ENCODE assay signal across 8 mouse cellular contexts in the genomic region with DNA sequence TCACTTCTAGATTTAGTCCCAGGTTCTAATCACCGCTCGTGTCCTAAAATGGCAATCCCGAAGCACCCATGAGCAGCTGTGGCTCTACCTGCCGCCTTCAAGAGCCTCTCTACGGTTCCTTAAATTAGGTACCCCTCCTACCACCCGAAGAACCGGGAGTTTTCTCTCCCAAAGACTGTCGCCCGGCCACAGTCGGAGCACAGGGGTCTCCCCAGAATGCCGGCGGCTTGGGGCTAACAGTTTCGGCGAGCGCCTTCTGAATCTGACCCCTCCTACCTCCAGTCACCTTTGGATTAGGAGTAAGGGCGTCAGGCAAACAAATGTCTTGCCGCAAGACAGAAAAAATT. TPM values are rescaled to one million over a fixed set of nuclear protein-coding genes. Genes with fewer than 3 reads are reported as not detected.
A peak's percentile ranks its signal among the peaks of the same experiment; 100 is the strongest.
DNase-seq lines count a peak whose midpoint lies in the region; ATAC-seq and TF ChIP-seq lines count a peak whose summit lies in the region.

No protein-coding gene starts in this region.

- TF ChIP-seq POLR2A in limb, embryonic 14.5 days (IDR thresholded peaks at IDR 0.05; ENCODE audit: borderline replicate concordance, extremely low read depth, insufficient read depth, insufficient read length), result no peak
- no peak for TF ChIP-seq POLR2A in small intestine, adult 2 months (IDR thresholded peaks at IDR 0.05; ENCODE audit: low read depth, low read length)

- peak; percentile 10 for DNase-seq in right cerebral cortex, adult 18-20 months
- no peak for DNase-seq in right cerebral cortex, postnatal 25 days
- DNase-seq in limb, embryonic 14.5 days (ENCODE audit: low spot score), result no peak
- no peak for DNase-seq in frontal cortex, postnatal 36 days (ENCODE audit: low spot score in 2 of 2)
- no peak for DNase-seq in left cerebral cortex, postnatal 25 days (ENCODE audit: low spot score in 2 of 2)
- no peak for DNase-seq in adrenal gland, postnatal 14 days

- peaks cover 30% of the 10 kb centered on the region for H3K36me3 ChIP-seq in limb, embryonic 14.5 days (ENCODE audit: control insufficient read depth, insufficient read depth, low read length)
- peaks cover 17% of the 10 kb centered on the region for H3K36me3 ChIP-seq in small intestine, adult 2 months (ENCODE audit: control insufficient read depth, insufficient read depth, low read length)

- H3K4me3 ChIP-seq in limb, embryonic 14.5 days (replicated peaks; ENCODE audit: low read length), result peak overlapping the region; percentile 97
- H3K4me3 ChIP-seq in small intestine, adult 2 months (ENCODE audit: low read depth, low read length), result peak overlapping the region; percentile 100

- TF ChIP-seq CTCF in small intestine, adult 2 months (IDR thresholded peaks at IDR 0.05; ENCODE audit: extremely low read depth, insufficient read length, insufficient replicate concordance, low read depth, low read length), result no peak

- ATAC-seq in erythroid progenitor cell, adult 5-6 weeks (replicated peaks; ENCODE audit: low FRiP score, poor library complexity, severe bottlenecking), result peak; percentile 41
- ATAC-seq in limb, embryonic 14.5 days (ENCODE audit: low FRiP score, low read depth), result 0 out of 2 replicates have a peak, but pooled peaks have one; percentile 4

- peaks cover 11% of the 10 kb centered on the region for H3K4me1 ChIP-seq in limb, embryonic 14.5 days (ENCODE audit: control insufficient read depth, insufficient read depth, low read length)
- H3K4me1 ChIP-seq in small intestine, adult 2 months (ENCODE audit: control insufficient read depth, insufficient read depth, insufficient read length, low read length), result no peaks in the 10 kb centered on the region; the same call in 1 of the 2 replicates

- peak overlapping the region; percentile 92 for H3K9ac ChIP-seq in limb, embryonic 14.5 days (ENCODE audit: low read depth, low read length, severe bottlenecking)

- H3K27me3 ChIP-seq in limb, embryonic 14.5 days (ENCODE audit: control insufficient read depth, insufficient read depth, low read length), result no peaks in the 10 kb centered on the region
- no peaks in the 10 kb centered on the region for H3K27me3 ChIP-seq in small intestine, adult 2 months (ENCODE audit: control insufficient read depth, insufficient read depth, low read length)

- intact Hi-C loops in left cerebral cortex, postnatal 25 days (cut with DNase I), result loop anchor here (2.0 kb wide), 1 partner anchor 69 kb away; a partner anchor contains a TSS

- H3K9me3 ChIP-seq in limb, embryonic 14.5 days (ENCODE audit: control insufficient read depth, low read length), result no peaks in the 10 kb centered on the region

- 3% methylated on average over 17 of the region's 17 CpGs for WGBS in limb, embryonic 14.5 days
- under 1% methylated on average over 17 of the region's 17 CpGs for WGBS in small intestine, adult 2 months

- peak overlapping the region; percentile 82 for H3K4me2 ChIP-seq in limb, embryonic 14.5 days (replicated peaks; ENCODE audit: low read depth, low read length, severe bottlenecking)

- H3K27ac ChIP-seq in limb, embryonic 14.5 days (replicated peaks; ENCODE audit: low read depth, low read length), result 0 out of 2 replicates have a peak overlapping the region, but pooled peaks have one; percentile 92
- H3K27ac ChIP-seq in small intestine, adult 2 months (ENCODE audit: insufficient read depth, low read depth, low read length), result no peak overlapping the region

RNA-seq across cellular contexts. Expression of a gene that starts 0.3 kb away (rescaled TPM):
- 41.4 and 41.5 TPM in 2 replicates for total RNA-seq in erythroid progenitor cell, adult 5-6 weeks (2015; ENCODE audit: low replicate concordance)
- total RNA-seq in erythroid progenitor cell, adult 5-6 weeks (2017; ENCODE audit: low replicate concordance), result 28.4 and 102 TPM in 2 replicates
- 83.0 and 96.8 TPM in 2 replicates for polyA plus RNA-seq in limb, embryonic 14.5 days (2012; rRNA removed)
- 102 and 108 TPM in 2 replicates for polyA plus RNA-seq in limb, embryonic 14.5 days (2014; fragmentation: Nextera tagmentation; extraction: Ambion mirVana)
- 3.9 and 5.8 TPM in 2 replicates for polyA plus RNA-seq in small intestine, adult 2 months (2012; rRNA removed)
- total RNA-seq in left cerebral cortex, postnatal 25 days (2021), result 100 to 1,000 TPM; 107 TPM
- 125 and 148 TPM in 2 replicates for total RNA-seq in adrenal gland, postnatal 14 days (2021)

RNA-seq across cellular contexts. Expression of a gene that starts 22.8 kb away (rescaled TPM):
- 6.8 and 12.2 TPM in 2 replicates for total RNA-seq in erythroid progenitor cell, adult 5-6 weeks (2015; ENCODE audit: low replicate concordance)
- total RNA-seq in erythroid progenitor cell, adult 5-6 weeks (2017; ENCODE audit: low replicate concordance), result 15.1 and 17.4 TPM in 2 replicates
- 13.2 and 14.1 TPM in 2 replicates for polyA plus RNA-seq in limb, embryonic 14.5 days (2012; rRNA removed)
- 21.8 and 24.0 TPM in 2 replicates for polyA plus RNA-seq in limb, embryonic 14.5 days (2014; fragmentation: Nextera tagmentation; extraction: Ambion mirVana)
- 1.2 TPM in 2 replicates for polyA plus RNA-seq in small intestine, adult 2 months (2012; rRNA removed)
- total RNA-seq in left cerebral cortex, postnatal 25 days (2021), result 10 to 100 TPM; 17.4 to 19.3 TPM
- total RNA-seq in adrenal gland, postnatal 14 days (2021), result 21.6 and 25.2 TPM in 2 replicates

RNA-seq across cellular contexts. Expression of a gene that starts 23.1 kb away (rescaled TPM):
- 105 and 119 TPM in 2 replicates for total RNA-seq in erythroid progenitor cell, adult 5-6 weeks (2015; ENCODE audit: low replicate concordance)
- total RNA-seq in erythroid progenitor cell, adult 5-6 weeks (2017; ENCODE audit: low replicate concordance), result 75.2 and 130 TPM in 2 replicates
- 123 and 146 TPM in 2 replicates for polyA plus RNA-seq in limb, embryonic 14.5 days (2012; rRNA removed)
- 254 and 266 TPM in 2 replicates for polyA plus RNA-seq in limb, embryonic 14.5 days (2014; fragmentation: Nextera tagmentation; extraction: Ambion mirVana)
- polyA plus RNA-seq in small intestine, adult 2 months (2012; rRNA removed), result 5.9 and 6.1 TPM in 2 replicates
- 10 to 100 TPM; 89.7 to 92.4 TPM for total RNA-seq in left cerebral cortex, postnatal 25 days (2021)
- 205 and 214 TPM in 2 replicates for total RNA-seq in adrenal gland, postnatal 14 days (2021)

RNA-seq across cellular contexts. Expression of a gene that starts 29.7 kb away (rescaled TPM):
- not detected in 2 replicates for total RNA-seq in erythroid progenitor cell, adult 5-6 weeks (2015; ENCODE audit: low replicate concordance)
- not detected in 2 replicates for total RNA-seq in erythroid progenitor cell, adult 5-6 weeks (2017; ENCODE audit: low replicate concordance)
- polyA plus RNA-seq in limb, embryonic 14.5 days (2012; rRNA removed), result 0.51 and 0.58 TPM in 2 replicates
- polyA plus RNA-seq in limb, embryonic 14.5 days (2014; fragmentation: Nextera tagmentation; extraction: Ambion mirVana), result not detected in 2 replicates
- not detected in 2 replicates for polyA plus RNA-seq in small intestine, adult 2 months (2012; rRNA removed)
- total RNA-seq in left cerebral cortex, postnatal 25 days (2021), result not detected
- total RNA-seq in adrenal gland, postnatal 14 days (2021), result not detected in 2 replicates

RNA-seq across cellular contexts. Expression of a gene that starts 41.6 kb away (rescaled TPM):
- not detected in 2 replicates for total RNA-seq in erythroid progenitor cell, adult 5-6 weeks (2015; ENCODE audit: low replicate concordance)
- total RNA-seq in erythroid progenitor cell, adult 5-6 weeks (2017; ENCODE audit: low replicate concordance), result not detected in 2 replicates
- polyA plus RNA-seq in limb, embryonic 14.5 days (2012; rRNA removed), result 0.05 and 0.13 TPM in 2 replicates
- polyA plus RNA-seq in limb, embryonic 14.5 days (2014; fragmentation: Nextera tagmentation; extraction: Ambion mirVana), result 0.25 TPM in 1 of 2 replicates, not detected in the other
- 0.13 and 0.89 TPM in 2 replicates for polyA plus RNA-seq in small intestine, adult 2 months (2012; rRNA removed)
- total RNA-seq in left cerebral cortex, postnatal 25 days (2021), result under 1 TPM in 1 of 2 experiments, not detected in 1; 0.69 TPM
- total RNA-seq in adrenal gland, postnatal 14 days (2021), result not detected in 2 replicates
